Mouse (Mus musculus): ENCODE measurements at regions not wholly inside any gene's neighbourhood (a gene's known extent, or its start where the extent isn't known, plus 50 kb on each side); places are given as distances from the start of the nearest gene placed in this dataset.

DNA sequence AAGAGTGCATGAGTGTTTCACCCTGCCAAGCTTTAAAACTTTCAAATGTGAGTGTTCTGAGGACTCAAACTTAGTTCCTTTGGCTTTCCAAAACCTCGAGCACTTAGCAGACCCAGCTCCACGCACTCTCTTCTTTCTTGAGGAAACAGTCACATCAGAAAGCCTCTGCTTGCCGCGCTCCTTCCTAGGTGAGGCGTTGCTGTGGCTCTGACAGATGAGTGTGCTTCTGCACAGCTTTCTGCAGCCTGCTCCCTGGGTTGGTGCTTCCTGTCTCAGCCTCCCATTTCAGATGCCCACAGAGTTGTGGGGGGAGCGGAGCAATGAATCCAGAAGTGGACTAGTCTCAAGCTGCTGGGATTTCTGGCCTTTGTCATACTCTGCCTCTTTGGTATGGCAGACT, 95.3 kb upstream of the Id2 start:
- DNase-seq (ENCODE audit: low read depth, low spot score) = no peak

GRCm38 (mm10) chr12:25190360-25190759, 93.4 kb upstream of the Id2 start:
- no peak for DNase-seq (ENCODE audit: low read depth, low spot score)

GRCm38 (mm10) chr12:25189174-25189761, 92.3 kb upstream of the Id2 start:
- peak; percentile 89 for DNase-seq (ENCODE audit: low read depth, low spot score)

DNA sequence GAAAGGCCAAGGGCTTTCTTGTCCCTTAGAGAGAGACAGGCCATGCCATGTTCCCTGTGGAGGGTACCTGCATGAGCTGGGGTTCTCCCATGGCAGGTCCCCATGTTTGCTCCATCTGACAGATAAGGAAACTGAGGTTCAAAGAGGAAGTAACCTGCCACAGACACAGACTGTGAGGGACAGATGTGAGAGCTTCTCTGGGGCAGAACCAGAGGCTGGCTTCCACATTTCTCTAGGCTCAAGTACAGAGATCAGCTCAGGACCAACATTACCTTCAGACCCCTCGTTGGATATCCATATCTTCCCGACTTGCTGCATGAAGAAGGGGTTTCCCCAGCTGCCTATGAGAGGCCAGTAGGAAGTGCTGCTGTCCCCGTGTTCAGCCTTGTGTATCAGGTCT, 91.6 kb upstream of the Id2 start:
- DNase-seq (ENCODE audit: low read depth, low spot score) = no peak

- no peak for DNase-seq (ENCODE audit: low read depth, low spot score)
These were observed 90.3 kb upstream of the Id2 start for GRCm38 (mm10) chr12:25187216-25187615.

DNA sequence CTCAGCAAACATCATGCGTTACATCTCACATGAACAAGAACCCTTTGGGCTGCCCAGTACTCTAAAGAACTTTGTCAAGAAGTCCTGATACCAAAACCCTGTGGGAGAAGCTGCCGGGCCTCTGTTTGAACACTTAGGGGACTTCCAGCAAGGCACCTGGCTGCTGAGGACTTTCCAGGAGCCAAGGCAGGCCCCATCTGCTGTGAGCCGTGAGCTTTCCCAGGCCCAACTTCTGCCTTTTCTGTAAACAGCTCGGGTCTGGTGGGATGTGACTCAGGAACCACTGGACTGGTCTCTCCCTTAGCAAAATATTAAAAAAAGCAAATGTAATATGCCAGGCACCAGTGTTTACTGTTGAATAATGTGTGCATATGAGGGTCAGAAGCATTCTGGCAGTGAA, 85.7 kb upstream of the Id2 start:
- no peak for DNase-seq (ENCODE audit: low read depth, low spot score)

DNA sequence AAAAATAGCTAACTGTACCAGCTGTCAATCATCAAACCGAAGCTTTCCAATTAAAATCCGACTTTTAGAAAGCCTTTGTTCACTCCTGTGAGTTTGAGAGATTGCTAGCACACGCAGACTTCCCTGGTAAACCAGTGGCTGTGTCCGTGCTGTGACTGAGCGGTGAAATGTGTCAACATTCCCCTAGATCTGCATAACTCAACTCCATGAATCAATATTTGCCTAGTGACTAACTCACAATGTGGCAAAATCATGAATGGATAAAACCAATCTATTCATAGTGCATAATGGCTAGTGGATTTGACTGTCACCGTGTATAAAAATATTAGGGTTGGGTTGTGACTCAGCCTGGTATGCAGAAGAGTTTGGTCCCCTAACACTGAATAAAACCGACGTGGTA, 84.4 kb upstream of the Id2 start:
- DNase-seq (ENCODE audit: low read depth, low spot score) = no peak

DNA sequence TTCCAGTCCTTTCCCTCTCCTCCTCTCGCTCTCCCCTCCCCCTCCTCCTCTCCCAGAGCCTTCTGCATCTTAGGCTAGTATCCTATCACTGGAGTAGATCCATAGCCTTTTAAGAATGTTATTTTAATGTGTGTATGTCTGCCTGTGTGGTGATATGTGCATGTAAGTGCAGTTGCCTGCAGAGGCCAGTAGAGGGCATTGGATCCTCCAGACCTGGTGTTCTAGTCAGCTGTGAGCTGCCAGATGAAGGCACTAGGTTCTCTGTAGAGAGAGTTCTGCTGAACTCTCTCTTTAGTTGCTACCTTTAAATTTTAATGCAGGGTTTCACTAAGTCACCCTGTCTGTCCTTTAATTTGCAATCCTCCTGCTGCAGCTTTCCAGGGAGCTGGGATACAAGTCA, 83.9 kb upstream of the Id2 start:
- DNase-seq (ENCODE audit: low read depth, low spot score) = no peak

DNA sequence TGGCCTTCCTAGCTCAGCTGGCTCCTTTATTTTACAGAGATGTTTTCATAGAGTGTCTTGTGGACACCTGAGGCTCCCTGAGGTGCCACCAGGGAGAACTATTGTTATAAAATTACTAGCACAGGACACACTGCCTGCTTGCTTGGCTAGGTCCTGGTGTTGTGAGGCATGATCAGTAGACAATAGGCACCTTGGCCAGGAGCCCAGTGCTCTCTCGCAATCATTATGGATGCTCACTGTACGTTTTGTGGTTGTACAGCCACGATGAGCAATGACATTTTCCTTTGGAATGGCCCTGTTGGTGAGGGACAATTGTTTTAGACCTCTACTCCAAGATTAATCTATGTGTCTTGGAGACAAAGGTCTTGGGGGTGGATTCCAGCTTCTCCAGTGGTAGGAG, 83.3 kb upstream of the Id2 start:
- DNase-seq (ENCODE audit: low read depth, low spot score) = no peak

GRCm38 (mm10) chr12:25178491-25179115, 81.7 kb upstream of the Id2 start:
- DNase-seq (ENCODE audit: low read depth, low spot score) = peak; percentile 49

DNA sequence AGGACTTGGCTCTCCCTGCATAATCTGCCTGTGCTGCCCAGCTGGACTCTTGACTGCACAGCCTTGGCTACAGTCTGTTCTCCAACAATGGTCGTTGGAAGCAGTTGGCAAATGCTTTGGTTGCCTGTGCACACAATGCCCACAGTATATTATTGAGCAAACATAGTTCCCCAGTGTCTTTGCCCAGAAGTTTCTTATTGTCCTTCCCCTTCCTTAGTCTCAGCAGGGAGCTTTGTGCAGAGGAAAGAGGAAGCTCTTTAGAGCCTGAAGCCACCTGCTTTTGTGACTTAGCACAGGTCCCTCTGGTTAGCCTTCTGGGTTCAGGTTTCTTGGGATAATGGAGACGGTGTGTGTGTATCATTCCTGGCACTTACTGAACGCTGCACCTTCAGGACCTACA, 80.9 kb upstream of the Id2 start:
- DNase-seq (ENCODE audit: low read depth, low spot score) = no peak

DNA sequence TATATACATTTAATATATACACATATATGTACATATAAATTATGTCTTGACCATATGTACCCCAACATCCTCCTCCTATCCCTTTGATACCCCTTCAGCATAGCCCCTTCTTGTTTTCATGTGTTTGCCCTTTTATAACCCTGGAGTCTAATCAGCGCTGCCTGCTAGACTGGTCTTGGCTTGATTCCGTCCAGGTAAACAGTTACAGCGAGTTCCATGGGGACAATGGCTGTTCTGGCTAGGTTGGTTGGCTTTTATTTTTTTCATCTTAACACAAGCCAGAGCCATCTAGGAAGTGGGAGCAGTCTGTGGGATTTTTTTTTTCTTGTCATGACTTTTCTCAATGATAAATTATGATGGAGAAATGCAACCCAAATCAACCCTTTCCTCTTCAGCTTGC, 79.6 kb upstream of the Id2 start:
- no peak for DNase-seq (ENCODE audit: low read depth, low spot score)

- no peak for DNase-seq (ENCODE audit: low read depth, low spot score)
These were observed 76.1 kb upstream of the Id2 start for GRCm38 (mm10) chr12:25173064-25173463.

DNA sequence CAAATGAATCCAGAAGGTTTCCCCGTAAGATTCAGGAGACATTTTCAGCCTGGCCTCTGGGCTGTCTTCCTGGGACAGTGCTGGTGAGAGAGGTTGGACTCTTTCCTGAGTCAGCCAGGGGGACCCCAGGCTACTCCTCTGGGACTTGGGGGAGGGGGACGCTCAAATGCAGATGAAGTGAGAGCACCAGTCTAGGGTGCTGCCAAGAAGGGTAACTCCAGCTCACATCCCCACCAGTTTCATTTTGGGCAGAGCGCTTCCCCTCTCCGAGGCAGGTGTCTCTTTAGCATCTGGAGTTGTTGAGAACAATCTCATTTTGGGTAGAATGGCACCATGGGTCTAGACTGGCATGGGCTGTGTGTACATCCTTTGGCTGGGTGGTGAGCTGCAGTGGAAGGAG, 75.5 kb upstream of the Id2 start:
- no peak for DNase-seq (ENCODE audit: low read depth, low spot score)

DNA sequence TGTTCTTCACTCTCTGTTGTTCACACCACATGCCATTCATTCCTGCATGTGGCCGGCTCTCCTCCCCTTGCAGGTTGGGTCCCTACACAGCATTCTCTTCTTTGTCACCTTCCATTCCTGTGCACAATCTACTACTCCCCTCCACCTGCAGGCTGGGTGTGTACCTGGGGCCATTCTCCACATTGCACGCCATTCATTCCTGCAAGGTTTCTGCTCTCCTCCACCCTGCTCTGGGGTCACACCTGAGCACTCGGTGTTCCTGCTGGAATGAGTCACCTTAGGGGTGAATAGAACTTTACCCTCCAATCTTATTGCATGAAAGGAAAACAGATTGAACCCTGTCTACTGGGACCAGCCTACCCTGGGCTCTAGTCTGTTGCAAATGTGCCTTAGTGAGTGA, 72.7 kb upstream of the Id2 start:
- no peak for DNase-seq (ENCODE audit: low read depth, low spot score)

DNA sequence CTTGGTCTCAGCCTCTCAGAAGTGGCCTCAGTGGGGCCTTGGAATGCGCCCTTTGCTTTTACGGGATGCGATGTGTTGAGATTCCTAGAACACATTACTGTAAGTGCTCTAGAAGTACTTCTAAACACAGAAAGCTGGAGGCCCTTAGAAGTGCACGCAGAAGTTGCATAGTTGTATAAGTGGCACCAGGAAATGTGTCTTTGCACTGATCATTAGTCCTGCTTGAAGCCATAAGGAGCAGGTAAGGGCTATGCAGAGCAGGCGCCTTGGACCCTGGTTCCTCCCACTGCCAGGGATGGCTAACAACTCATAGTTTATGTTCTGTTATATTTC, 71.2 kb upstream of the Id2 start:
- no peak for DNase-seq (ENCODE audit: low read depth, low spot score)

GRCm38 (mm10) chr12:25167504-25168212, 70.7 kb upstream of the Id2 start:
- DNase-seq (ENCODE audit: low read depth, low spot score) = no peak

GRCm38 (mm10) chr12:25166525-25166924, 69.6 kb upstream of the Id2 start:
- DNase-seq (ENCODE audit: low read depth, low spot score) = no peak

GRCm38 (mm10) chr12:25165650-25166049, 68.7 kb upstream of the Id2 start:
- no peak for DNase-seq (ENCODE audit: low read depth, low spot score)

DNA sequence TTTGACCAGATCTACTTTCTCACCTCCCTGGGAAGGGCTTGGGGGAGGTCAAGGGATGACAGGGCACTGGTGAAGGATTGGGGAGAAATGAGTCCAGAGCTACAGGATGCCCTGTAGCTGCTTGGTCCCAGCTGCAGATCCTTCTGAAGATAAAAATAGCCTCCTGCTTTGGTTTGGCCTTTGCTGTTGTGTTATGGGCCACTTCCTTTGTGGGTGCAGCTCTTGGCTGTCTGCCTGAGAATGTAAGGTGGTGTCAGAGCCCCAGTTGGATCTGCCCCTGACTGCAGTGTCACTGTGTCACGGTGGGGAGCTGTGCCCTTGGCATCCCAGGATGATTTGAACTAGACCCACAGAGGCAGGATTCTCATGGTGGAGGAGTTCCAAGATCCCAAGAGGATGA, 67.8 kb upstream of the Id2 start:
- peak; percentile 20 for DNase-seq (ENCODE audit: low read depth, low spot score)

- DNase-seq (ENCODE audit: low read depth, low spot score) = no peak
These were observed 66.6 kb upstream of the Id2 start for GRCm38 (mm10) chr12:25163541-25163940.

DNA sequence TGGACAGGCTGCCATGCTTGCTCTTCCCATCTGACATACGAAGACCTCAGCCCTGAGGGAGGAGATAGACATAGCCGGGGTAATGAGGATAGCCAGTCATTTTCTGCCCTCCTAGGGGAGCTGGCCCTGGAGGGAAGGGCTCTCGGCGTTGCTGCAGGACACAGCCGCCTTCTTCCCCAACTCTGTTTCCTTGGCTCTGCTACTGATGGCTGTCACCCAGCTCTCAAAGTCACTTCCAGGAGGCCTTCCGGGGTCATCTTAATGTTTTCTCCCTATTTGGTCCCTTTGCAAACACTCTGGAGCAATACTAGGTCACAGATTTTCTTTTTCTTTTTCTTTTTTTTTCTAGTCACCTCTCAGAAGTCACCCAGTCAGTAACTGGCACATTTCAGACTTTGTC, 65.9 kb upstream of the Id2 start:
- no peak for DNase-seq (ENCODE audit: low read depth, low spot score)

GRCm38 (mm10) chr12:25161939-25162338, 65.0 kb upstream of the Id2 start:
- no peak for DNase-seq (ENCODE audit: low read depth, low spot score)
